Mouse (Mus musculus) lung, adult 2 months (tissue): ENCODE results near the gene Celf2.

Experiments used
- CTCF ChIP-seq: fragments of 200-500 bp; IDR thresholded peaks from 2 replicates; pipeline ENCODE4 v1.5.1; 2011; ENCODE audit warnings: mild to moderate bottlenecking, low read length, control low read depth; ENCODE audit not compliant: insufficient read depth
- POLR2A ChIP-seq: fragments of 200-500 bp; IDR thresholded peaks from 2 replicates; pipeline ENCODE4 v1.6.1; 2011; ENCODE audit warnings: low read depth, mild to moderate bottlenecking, control low read depth, low read length, borderline replicate concordance; ENCODE audit errors: extremely low read depth

DNA sequence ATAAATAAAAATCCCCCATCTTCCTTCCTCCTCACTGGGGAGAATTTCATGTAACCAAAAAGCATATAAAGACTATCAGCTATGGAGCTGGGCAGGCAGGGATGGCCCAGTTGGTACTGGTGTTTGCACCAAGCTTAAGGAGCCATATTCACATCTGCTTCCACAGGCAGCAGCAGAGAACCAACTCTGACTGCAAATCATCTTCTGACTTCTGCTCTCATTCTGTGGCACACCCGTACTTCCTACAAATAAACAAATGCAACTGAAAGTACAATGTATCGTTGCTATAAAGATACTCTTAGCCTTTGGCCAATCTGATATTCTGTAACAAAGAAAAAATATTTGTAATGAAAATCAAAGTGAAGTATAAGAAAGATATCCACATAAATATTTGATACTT is 819.7 kb downstream of the Celf2 start:
- no peak for TF ChIP-seq CTCF
- TF ChIP-seq POLR2A: no peak
